Mouse (Mus musculus): ENCODE data around the gene Hnrnpc.

Hnrnpc gene

GRCm38 (mm10) chr14:52103856-52104676 is at the start of gene Hnrnpc:
TSS of gene Hnrnpc (minus strand) at chr14:52104028.
- DNase-seq = peak; percentile 100

DNA sequence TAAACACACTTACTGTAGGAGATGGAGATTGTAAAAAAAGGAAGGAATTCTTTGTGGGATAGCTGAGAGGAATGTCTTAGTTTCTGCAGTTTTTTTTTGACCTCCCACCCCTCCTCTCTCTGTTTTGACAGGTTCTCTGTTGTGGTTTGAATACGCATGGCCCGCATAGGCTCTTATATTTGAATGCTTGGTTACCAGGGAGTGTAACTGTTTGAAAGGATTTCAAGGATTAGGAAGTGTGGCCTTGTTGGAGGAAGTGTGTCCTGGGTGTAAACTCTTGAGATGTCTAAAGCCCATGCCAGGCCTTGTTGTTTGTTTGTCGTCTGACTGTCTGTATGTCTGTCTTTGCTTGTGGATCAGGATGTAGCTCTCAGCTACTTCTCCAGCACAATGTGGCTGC is 48.8 kb upstream of the Hnrnpc start:
- no peak for DNase-seq

DNA sequence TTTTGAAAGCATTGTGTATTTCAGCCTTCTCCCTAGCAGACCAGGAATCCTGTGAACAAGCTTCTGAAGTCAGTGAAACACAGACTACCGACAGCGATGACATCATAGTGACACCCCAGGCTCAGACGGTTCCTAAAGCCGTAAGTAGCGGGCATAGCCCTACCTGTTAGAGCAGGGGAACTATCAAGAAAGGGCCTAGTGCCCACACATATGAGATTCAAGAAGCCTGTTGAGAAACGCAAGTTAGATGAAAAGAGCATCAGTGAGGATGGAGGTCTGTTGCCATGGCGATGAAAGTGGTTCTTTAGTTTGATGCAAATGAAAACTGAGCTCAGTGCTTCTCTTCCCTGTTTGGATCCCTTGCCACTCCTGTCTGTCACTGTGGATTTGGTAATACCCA is 48.4 kb upstream of the Hnrnpc start:
- DNase-seq = no peak

DNA sequence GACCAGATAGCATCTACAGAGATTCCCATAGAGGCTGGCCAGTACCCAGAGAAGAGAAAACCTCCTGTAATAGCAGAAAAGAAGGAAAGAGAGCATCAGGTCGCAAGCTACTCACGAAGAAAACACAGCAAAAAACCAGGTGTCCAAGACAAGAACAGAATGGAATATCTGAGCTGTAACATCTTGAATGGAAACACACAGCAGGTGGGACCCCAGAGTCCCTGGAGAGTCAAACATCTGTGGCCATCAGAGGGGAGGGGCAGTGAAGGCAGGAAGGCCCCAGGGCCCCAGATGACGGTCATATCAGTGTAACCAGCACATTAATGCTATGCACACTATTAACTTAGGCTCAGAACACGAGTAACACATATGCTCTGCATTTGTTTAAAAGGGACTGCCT is 46.1 kb upstream of the Hnrnpc start:
- DNase-seq = no peak

- DNase-seq = peak; percentile 23 to 37
These were observed 42.7 kb upstream of the Hnrnpc start for GRCm38 (mm10) chr14:52146540-52146939.

DNA sequence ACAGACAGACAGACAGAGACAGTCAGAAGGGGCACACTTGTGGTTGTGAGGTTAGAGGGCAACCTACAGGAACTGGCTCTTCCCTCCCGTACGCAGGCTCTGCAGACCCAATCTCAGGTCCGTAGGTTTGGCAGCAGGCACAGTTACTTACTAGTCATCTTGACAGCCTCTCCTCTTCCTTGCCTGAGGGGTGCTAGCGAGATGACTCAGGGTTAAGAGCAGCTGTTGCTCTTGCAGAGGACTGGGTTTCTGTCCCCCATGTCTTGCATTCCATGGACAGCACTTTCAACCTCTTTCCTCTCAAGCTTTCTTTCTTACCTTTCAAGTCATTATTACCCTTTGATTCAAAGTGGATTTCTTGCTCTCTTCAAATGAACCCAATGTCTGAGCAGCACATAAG is 40.3 kb upstream of the Hnrnpc start:
- no peak for DNase-seq

DNA sequence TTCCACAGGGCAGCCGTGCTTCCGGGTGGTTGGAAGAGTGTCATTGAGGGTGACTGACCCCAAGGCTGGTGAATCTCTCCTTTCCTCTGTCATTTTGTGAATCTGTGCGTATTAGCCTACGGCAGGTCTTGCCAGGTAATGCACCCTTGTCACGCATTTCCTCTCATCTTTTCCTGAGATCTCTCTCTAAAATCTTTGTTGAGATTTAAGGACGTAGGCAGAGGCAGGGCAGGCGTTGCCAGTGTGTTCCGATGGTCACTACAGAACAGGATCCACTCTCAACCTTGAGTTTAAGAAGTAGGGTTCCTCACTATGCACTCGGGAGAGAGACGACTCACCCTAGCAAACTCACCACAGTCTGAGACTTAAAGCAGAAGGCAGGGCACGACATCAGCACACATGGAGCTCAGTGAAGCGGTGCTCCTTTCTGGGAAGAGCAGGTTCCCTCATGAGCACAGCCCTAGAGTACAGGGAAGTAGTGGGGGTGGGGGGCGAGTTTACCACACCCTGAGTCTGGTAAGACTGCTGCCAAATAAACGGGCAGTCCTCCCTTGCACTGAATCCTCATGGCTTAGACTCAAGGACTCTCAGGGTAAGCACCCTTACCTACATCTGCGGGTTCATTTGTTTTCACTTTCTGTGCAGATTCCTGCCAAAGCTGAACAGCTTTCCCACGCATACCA is 37.8 kb upstream of the Hnrnpc start:
- no peak for DNase-seq

- no peak for DNase-seq
These were observed 37.0 kb upstream of the Hnrnpc start for GRCm38 (mm10) chr14:52140577-52141444.

DNA sequence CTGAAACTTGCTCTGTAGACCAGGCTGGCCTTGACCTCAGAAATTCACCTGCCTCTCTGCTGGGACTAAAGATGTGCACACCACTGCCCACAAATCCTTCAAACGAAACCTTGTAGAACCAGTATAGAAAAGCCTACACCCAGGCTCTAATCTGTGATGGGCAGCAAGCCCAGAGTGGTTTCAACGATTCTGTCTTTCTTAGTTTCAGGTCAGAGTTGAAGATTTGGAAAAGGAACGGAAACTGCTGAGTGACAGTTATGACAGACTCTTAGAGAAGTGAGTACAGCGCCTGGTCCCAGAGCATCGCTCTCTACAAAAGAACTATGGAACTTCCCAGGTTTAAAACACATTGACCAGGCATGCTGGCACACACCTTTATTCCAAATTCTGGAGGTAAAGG is 29.8 kb upstream of the Hnrnpc start:
- DNase-seq = no peak

GRCm38 (mm10) chr14:52124636-52125035 is 20.8 kb upstream of the Hnrnpc start:
- DNase-seq = no peak

DNA sequence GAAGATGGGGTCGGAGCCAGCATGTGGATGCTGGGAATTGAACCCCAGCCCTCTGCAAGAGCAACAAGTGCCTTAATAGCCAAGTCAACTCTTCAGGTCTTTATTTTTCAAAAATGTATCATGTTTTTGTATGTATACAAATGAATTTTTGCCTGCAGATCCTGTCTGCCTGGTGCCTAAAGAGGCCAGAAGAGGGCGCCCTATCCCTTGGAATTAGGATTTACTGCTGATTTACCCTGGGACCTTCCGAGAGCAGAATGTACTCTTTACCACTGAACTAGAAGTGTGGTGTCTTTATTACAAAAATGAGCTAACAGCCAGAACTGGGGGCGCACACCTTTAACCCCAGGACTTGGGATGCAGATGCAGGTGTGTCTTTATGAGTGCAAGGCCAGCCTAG is 20.1 kb upstream of the Hnrnpc start:
- DNase-seq = peak; percentile 80 to 87

DNA sequence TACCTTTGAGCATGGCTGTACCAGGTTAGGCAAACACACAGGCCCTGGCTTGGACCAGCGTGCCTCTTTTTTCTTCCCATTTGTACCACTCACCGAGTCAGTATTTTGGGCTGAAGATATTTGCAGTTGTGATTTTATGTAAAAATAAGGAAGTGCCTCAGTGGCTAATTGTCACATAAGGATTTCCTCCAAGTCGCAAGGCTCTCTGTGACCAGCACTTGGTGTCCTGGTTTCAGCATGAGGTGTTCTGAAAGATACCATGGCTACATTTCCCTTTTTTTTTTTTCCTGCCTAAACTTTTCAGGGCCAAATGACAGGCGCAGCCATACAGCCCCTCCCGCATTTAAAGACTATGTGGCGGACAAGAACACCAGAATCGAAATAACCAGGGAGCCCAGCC is 16.3 kb upstream of the Hnrnpc start:
- no peak for DNase-seq

DNA sequence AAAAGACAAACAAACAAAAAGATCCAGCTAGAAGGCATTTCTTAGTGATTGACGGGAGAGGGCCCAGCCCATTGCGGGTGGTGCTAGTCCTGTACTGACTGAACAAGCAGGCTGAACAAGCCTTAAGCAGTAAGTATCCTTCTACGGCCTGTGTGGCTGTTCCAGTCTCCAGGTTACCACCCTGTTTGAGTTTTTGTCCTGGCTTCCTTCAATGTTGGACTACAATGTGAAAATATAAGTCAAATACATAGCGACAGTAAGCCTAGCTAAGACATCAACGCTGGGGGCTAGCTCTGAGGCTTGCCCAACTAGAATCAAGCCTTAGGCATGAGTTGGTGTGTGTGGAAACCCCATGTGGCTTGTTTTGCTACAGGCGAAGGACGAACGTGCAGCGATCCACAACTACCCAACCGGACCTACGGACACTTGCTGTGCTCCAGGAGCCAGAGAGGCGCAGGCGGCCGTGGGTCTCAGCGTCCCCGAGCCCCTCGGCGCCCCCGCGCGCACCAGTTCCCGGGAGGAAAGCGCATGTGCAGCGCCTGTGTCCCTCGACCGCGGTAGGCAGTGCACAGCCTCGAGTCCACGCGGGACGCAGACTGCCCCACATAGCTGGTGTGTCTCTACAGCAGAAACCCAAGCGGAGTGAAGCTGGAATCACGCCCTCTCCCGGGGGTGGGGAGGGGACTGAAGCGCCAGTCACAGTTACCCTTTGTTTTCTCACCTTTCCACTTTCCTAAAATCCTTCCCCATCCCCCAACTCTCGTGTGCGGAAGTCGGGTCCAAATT is 15.2 kb upstream of the Hnrnpc start:
- DNase-seq = peak; percentile 84 to 86

- DNase-seq = peak; percentile 42 to 48
These were observed 14.6 kb upstream of the Hnrnpc start for GRCm38 (mm10) chr14:52118456-52118822.

DNA sequence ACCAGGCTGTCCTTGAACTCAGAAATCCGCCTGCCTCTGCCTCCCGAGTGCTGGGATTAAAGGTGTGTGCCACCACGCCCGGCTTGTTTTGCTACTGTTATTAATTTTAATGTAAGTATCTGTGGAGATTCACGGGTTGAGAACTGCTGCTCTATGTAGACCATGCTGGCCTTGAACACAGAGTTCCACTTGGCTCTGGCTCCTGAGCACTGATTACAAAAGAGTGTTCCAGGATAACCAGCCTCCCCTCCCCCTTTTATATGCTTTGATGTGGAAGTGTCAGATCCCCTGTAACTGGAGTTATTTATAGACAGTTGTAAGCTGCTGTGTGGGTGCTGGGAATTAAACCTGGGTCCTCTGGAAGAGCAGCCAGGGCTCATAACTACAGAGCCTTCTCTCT is 13.4 kb upstream of the Hnrnpc start:
- no peak for DNase-seq

DNA sequence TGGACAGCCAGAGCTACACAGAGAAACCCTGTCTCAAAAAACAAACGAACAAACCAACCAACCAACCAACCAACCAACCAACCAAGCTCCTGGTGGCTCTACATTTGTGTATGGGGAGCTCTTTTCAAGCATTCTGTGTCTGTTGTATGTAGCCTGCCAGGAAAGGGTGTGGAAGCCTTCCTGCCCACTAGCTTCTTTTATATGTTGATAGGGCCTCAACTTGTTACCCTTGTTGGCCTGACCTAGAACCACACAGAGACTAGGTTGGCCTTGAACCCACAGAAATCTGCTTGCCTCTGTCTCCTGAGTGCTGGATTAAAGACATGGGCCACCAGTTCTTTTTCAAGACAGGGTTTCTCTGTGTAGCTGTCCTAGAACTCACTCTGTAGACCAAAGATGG is 10.3 kb upstream of the Hnrnpc start:
- no peak for DNase-seq

DNA sequence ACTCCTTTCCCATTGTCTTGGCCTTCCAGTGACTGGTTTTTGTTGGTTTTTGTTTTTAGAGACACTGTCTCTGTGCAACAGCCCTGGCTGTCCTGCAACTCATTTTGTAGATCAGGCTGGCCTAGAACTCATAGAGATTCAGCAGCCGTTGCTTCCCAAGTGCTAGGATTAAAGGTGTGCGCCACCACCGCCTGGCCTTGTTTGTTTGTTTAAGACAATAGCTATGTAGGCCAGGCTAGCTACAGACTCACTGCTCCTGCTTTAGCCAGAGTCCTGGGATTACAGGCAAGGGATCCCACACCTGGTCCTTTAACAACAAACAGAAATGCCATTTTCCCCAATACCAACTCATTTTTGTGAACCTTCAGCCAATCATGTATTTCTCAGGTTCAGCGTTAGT is 6.5 kb upstream of the Hnrnpc start, which contains the start of gene Rpgrip1:
TSS of gene Rpgrip1 (plus strand) at position 359 of the 400 bp plus-strand sequence.
- no peak for DNase-seq

- no peak for DNase-seq
These were observed 4.2 kb upstream of the Hnrnpc start for GRCm38 (mm10) chr14:52108025-52108424.

GRCm38 (mm10) chr14:52106741-52107140 is 2.9 kb upstream of the Hnrnpc start:
- peak; percentile 68 to 71 for DNase-seq

DNA sequence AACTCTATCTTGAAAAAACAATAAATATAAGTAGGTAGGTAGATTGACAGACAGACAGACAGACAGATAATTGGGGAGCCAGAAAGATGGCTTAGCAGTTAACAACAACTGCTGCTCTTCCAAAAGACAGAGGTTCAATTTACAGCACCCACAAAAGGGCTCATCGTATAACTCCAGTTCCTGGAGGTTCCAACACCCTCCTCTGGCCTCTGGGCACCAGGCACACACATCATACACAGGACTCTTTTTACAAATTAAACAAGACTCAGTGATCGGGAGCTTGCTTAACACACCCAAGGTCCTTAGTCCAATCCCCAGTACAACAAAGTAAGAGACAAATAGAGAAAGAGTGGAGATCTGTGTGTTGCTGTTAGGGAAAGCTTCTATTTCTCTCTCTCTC is 1.5 kb upstream of the Hnrnpc start:
- no peak for DNase-seq

GRCm38 (mm10) chr14:52104677-52105285 is 953 bp upstream of the Hnrnpc start:
- DNase-seq = no peak

DNA sequence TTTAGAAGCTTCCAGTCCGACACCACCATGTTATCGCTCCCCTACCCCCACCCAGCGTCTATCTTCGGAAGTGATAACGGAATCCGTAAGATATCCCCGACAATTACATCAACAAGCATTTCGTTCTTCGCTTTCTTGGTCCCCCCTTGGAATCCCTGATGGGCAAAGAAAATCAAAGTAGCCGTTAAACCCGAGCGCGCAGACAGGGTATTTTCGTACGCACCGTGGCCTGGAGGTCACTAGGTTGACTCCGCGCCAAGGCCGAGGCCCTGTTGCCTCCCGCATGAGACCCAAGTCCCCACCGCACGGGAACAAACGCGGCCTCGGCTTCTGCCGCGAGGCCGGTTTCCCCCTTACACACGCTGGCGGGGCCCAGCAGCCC is 363 bp downstream of the Hnrnpc start:
- DNase-seq = peak; percentile 85 to 89

Data from cerebellum, postnatal 10 days (tissue).